Mouse (Mus musculus) liver, adult 2 months (tissue): ENCODE measurements around the gene Ssmem1. TPM values are rescaled to one million over a fixed set of nuclear protein-coding genes. Genes with fewer than 3 reads are reported as not detected.
A peak's percentile ranks its signal among the peaks of the same experiment; 100 is the strongest.

Experiments used
- DNase-seq: peaks from one replicate; pipeline ENCODE4 v3.0.0-alpha.2; 2011; ENCODE audit warnings: low read depth, low spot score; ENCODE audit errors: extremely low read depth
- H3K27ac ChIP-seq: fragments of 200-500 bp; replicated peaks from 2 replicates; pipeline ENCODE4 v1.5.1; 2012; ENCODE audit warnings: low read depth, mild to moderate bottlenecking, control low read depth, inconsistent platforms, low read length; ENCODE audit not compliant: insufficient read depth
- H3K27me3 ChIP-seq: fragments of 200-500 bp; 2 replicates; pipeline ENCODE4 v1.6.1; 2012; ENCODE audit warnings: mild to moderate bottlenecking, moderate library complexity, low read length, inconsistent platforms; ENCODE audit not compliant: control insufficient read depth, insufficient read depth
- H3K36me3 ChIP-seq: fragments of 200-500 bp; 2 replicates; pipeline ENCODE4 v1.6.1; 2012; ENCODE audit warnings: low read length, inconsistent platforms; ENCODE audit not compliant: control insufficient read depth, insufficient read depth
- H3K4me1 ChIP-seq: fragments of 200-500 bp; 2 replicates; pipeline ENCODE4 v1.6.1; 2011; ENCODE audit warnings: low read length; ENCODE audit not compliant: control insufficient read depth, insufficient read depth
- H3K4me3 ChIP-seq: fragments of 200-500 bp; 2 replicates; pipeline ENCODE4 v1.5.1; 2011; ENCODE audit warnings: low read depth, mild to moderate bottlenecking, control low read depth, low read length, moderate library complexity; ENCODE audit not compliant: insufficient read depth
- H3K79me2 ChIP-seq: fragments of 200-500 bp; 2 replicates; pipeline ENCODE4 v1.6.1; 2012; ENCODE audit warnings: inconsistent platforms, mild to moderate bottlenecking, low read length, moderate library complexity; ENCODE audit not compliant: control insufficient read depth, insufficient read depth
- H3K9ac ChIP-seq: fragments of 200-500 bp; 2 replicates; pipeline ENCODE4 v1.6.1; 2012; ENCODE audit warnings: low read depth, mild to moderate bottlenecking, control low read depth, inconsistent platforms, low read length
- CTCF ChIP-seq: fragments of 200-500 bp; IDR thresholded peaks from 2 replicates; pipeline ENCODE4 v1.5.1; 2011; ENCODE audit warnings: low read depth, low read length, control low read depth
- POLR2A ChIP-seq: fragments of 200-500 bp; IDR thresholded peaks from 2 replicates; pipeline ENCODE4 v1.6.1; 2011; ENCODE audit warnings: low read length, control low read depth; ENCODE audit not compliant: insufficient read depth; ENCODE audit errors: extremely low read depth
- WGBS: fragments of 180-500 bp; shearing (Covaris S2); methylation state at CpG from one replicate; pipeline ENCODE4 v1.1.7; 2018; 5-methylcytosine and 5-hydroxymethylcytosine counted together
- polyA plus RNA-seq: library from polyadenylated mRNA; depleted of rRNA; stranded (reverse); fragments of >200 nt; gene quantifications from 2 replicates; pipeline ENCODE4 v1.2.3, GENCODE M21; 2012
- total RNA-seq: library from RNA; depleted of rRNA; stranded (reverse); fragments of >200 nt; gene quantifications from 2 replicates; pipeline ENCODE4 v1.2.3, GENCODE M21; 2014

Gene Ssmem1
- total and polyA plus RNA-seq, 2 experiments = not detected

DNA sequence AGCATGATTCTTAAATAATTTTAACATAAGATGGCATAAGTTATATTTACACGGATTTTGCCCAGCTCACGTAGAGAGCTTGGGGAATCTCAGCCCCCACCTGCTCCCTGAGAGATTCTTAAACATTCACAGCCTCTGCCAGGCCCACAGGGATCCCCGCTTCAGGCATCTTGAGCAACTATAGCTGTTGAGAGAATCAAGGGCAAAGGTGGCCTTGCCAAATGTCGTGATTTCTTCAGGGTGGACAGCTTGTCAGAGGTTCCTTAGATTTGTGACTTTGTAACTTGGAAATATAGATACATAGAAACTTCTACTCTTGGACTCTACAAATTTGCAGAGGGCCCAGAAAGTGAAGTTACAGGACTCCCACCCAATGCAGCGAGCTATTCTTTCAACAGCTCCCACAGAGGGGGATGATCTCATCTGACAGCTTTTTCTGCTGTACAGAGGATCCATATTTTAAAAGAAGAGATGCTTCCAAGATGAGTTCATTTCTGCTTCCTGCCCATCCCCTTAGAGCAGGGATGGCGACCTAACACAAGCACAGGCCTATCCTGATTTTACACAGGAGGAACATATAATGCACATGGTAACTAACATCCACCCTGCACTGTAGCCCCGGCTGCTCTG is 43.8 kb downstream of the Ssmem1 start:
- Histone ChIP-seq H3K4me1 (no peaks in the 10 kb centered on the region), H3K79me2 (no peaks in the 10 kb centered on the region), H3K27me3 (peaks cover 2% of the 10 kb centered on the region; the same call in 1 of the 2 replicates), H3K4me3 (no peak overlapping the region), H3K9ac (no peak overlapping the region), H3K36me3 (no peaks in the 10 kb centered on the region), H3K27ac (no peak overlapping the region)
- no peak for DNase-seq
- no peak for TF ChIP-seq CTCF
- no peak for TF ChIP-seq POLR2A
- 85% methylated on average over 7 of the region's 7 CpGs for WGBS

DNA sequence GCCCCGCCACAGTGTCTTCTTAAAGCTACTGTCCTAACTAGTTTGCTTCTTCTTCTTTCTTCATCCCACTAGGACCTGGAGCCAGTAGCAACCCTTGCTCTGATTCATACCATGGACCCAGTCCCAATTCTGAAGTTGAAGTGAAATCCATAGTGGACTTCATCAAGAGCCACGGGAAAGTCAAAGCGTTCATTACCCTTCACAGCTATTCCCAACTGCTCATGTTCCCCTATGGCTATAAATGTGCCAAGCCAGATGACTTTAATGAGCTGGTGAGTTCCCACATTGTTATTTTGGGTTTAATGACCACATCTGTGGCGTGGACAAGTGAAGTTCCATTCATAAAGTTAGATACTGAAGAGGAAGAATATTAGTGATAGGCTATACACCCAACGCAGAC is 44.4 kb downstream of the Ssmem1 start:
- WGBS = 93% methylated on average over 5 of the region's 5 CpGs
- Histone ChIP-seq H3K9ac (no peak overlapping the region), H3K27ac (no peak overlapping the region), H3K4me1 (no peaks in the 10 kb centered on the region), H3K4me3 (no peak overlapping the region), H3K79me2 (no peaks in the 10 kb centered on the region), H3K36me3 (no peaks in the 10 kb centered on the region), H3K27me3 (peaks cover 2% of the 10 kb centered on the region; the same call in 1 of the 2 replicates)
- DNase-seq = no peak
- TF ChIP-seq POLR2A (no peak), CTCF (no peak)

DNA sequence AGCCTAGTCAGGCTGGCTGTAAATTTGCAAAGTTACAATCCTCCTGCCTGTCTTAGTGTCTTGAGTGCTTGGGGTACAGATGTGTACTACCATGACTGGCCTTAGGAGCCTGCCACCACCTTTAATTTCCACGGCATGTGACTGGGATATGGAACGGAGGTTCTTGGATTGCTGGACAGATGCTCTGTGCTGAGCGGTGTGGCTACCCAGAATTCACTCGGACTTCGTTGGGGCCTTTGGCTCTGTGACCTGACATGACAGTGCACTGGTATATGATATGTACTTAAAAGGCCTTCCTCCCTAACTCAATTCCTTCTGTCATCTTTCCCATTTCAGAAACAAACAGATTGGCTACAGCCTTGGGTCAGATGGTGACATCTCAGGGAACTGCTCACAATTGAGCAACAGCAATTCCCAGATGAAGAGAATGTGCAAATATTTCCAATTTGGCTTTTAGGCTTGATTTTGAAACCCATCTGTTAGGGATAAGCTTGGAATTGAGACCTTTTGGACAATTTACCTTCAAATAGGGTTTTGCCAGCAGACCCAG is 45.0 kb downstream of the Ssmem1 start:
- WGBS = 86% methylated on average over 5 of the region's 5 CpGs
- H3K27ac ChIP-seq = no peak overlapping the region
- H3K36me3 ChIP-seq = no peaks in the 10 kb centered on the region
- no peaks in the 10 kb centered on the region for H3K4me1 ChIP-seq
- TF ChIP-seq POLR2A (no peak), CTCF (no peak)
- no peaks in the 10 kb centered on the region for H3K79me2 ChIP-seq
- H3K9ac ChIP-seq = no peak overlapping the region
- H3K27me3 ChIP-seq = peaks cover 2% of the 10 kb centered on the region; the same call in 1 of the 2 replicates
- peak; percentile 22 for DNase-seq
- no peak overlapping the region for H3K4me3 ChIP-seq

DNA sequence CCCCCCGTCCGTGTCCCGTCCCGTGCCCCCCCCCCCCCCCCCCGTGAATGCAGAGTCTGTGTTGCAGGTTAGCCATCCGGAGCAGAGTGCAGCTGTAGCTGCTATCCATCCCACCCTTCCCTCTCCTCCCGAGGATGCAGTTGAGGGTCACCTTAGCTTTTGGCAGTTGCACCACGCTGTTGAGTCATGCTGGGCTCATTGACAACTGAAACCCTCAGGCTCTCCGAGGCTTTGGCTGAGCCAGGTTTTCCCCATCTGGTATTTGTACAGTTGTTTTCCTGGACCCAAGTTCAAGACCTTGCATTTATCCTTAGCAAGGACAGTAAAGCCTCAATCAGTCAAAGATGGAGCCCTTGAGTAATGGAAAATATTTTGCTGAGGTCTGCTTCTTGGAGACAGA is 46.4 kb downstream of the Ssmem1 start:
- 0 out of 2 replicates have a peak, but pooled peaks cover 2% of the 10 kb centered on the region for H3K27me3 ChIP-seq
- H3K9ac ChIP-seq = no peak overlapping the region
- no peaks in the 10 kb centered on the region for H3K79me2 ChIP-seq
- WGBS = 45% methylated on average over 4 of the region's 9 CpGs
- H3K4me1 ChIP-seq = no peaks in the 10 kb centered on the region
- no peaks in the 10 kb centered on the region for H3K36me3 ChIP-seq
- TF ChIP-seq CTCF (no peak), POLR2A (no peak)
- no peak overlapping the region for H3K27ac ChIP-seq
- H3K4me3 ChIP-seq = no peak overlapping the region
- no peak for DNase-seq

DNA sequence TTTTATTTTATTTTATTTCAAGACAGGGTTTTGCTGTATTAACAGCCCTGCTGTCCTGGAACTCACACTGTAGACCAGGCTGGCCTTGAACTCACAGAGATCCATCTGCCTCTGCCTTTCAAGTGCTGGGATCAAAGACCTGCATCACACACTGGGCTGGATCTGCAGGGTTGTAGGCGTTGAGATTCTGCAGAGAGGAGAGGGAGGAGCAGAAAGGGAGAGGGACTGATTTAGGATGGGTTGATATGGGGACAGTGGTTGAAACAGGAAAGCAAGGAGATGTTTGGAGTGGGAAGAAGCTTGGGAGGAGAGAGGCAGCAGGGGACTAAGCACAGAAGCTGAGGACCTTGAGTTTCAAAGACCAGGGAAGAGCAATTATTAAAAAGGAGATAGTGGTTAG is 50.1 kb downstream of the Ssmem1 start:
- no peak for DNase-seq

DNA sequence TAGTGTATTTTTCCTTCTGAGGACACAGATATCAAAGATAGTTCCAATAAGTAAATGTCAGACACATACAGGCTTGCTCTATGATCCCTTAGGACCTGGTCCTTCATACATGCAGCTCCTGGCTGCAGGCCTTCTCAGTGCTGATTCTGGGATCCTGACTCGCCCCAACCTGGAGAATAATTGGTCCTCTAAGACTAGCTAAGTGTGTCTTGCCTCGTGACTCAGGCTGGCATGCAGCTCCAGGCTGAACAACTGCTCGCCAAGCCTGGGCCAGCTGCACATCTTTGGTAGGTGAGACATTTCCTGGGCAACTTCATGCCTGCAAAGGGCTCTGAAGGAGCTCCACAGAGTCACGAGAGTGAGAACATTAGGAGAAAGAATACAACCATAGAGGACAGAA is 52.5 kb downstream of the Ssmem1 start:
- 93% methylated on average over 4 of the region's 4 CpGs for WGBS
- Histone ChIP-seq H3K4me1 (peaks cover 8% of the 10 kb centered on the region; the same call in 1 of the 2 replicates), H3K27me3 (no peaks in the 10 kb centered on the region), H3K27ac (no peak overlapping the region), H3K36me3 (no peaks in the 10 kb centered on the region), H3K79me2 (no peaks in the 10 kb centered on the region), H3K4me3 (no peak overlapping the region), H3K9ac (no peak overlapping the region)
- TF ChIP-seq CTCF (no peak), POLR2A (no peak)
- DNase-seq = no peak

More for the DNA sequence above, 50.1 kb downstream of the Ssmem1 start:
- H3K79me2 ChIP-seq = no peaks in the 10 kb centered on the region
- H3K9ac ChIP-seq = no peak overlapping the region
- WGBS = 46% methylated on average over 1 of the region's 1 CpGs
- no peak for TF ChIP-seq CTCF
- no peak for TF ChIP-seq POLR2A
- no peak overlapping the region for H3K4me3 ChIP-seq
- H3K27me3 ChIP-seq = no peaks in the 10 kb centered on the region
- H3K27ac ChIP-seq = no peak overlapping the region
- peaks cover 1% of the 10 kb centered on the region; the same call in 1 of the 2 replicates for H3K4me1 ChIP-seq
- no peaks in the 10 kb centered on the region for H3K36me3 ChIP-seq
